Mouse (Mus musculus) C2C12 (cell line): ENCODE data around the gene Efna5.

ENCODE experiments used
- CTCF ChIP-seq: IDR thresholded peaks from one replicate; pipeline ENCODE4 v1.5.1; 2011; ENCODE audit not compliant: control insufficient read depth, insufficient read depth, insufficient read length
- USF1 ChIP-seq: IDR thresholded peaks from one replicate; pipeline ENCODE4 v1.6.1; 2011; ENCODE audit warnings: low read depth, mild to moderate bottlenecking, control low read depth, moderate library complexity

- TF ChIP-seq USF1 (no peak), CTCF (no peak)
Measured at GRCm38 (mm10) chr17:62721595-62721994, 159.5 kb downstream of the Efna5 start.
